Mouse (Mus musculus): ENCODE results near the gene Tmem9b.
A peak's percentile ranks its signal among the peaks of the same experiment; 100 is the strongest.

Tmem9b gene

DNA sequence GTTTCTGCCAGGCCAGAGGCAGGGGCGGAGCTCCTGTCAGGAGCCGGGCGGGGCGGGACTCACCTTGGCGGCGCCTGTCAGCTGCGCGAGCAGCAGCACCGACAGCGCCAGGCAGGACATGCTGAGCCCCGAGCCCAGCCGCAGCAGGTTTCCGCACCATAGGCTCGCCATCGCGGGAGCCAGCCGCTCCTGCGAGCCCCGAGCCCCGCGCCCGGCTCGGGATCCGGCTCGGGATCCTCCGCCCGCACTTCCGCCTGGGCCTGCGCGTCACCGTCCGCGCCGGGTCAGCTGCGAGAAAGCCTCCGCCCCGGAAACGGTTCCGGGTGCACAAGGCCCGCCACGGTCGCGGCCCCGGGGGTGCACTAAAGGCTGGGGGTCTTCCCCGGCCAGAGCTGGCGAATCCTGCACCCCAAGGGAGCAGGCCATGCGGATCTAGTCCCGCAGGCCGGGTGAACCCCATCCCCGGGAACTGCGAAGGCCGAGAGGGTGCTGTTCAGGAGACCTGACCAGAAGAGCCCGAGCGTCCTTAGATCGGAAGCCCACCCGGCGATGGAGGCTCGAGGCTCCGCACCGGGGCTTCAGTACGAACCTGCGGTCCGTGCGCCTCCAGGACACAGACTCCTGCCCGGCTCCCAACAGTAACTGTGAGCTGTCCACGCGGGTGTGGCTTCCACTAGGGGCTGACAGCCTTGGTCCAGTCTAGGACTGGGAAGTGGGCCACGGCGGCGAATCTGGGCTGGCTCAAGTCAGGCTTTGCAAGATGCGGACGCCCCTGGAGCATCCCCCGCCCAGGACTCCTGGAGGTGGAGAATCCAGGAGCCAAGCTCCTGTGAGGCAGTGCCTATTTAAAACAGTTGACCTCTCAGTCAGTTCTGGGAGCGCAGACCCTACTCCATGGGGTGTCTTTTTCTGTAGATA is at the start of gene Tmem9b:
Gene Tmem9b (minus strand): TSS at position 868 of the 918 bp plus-strand sequence.
- DNase-seq (ENCODE audit: low spot score) = peak; percentile 81

DNA sequence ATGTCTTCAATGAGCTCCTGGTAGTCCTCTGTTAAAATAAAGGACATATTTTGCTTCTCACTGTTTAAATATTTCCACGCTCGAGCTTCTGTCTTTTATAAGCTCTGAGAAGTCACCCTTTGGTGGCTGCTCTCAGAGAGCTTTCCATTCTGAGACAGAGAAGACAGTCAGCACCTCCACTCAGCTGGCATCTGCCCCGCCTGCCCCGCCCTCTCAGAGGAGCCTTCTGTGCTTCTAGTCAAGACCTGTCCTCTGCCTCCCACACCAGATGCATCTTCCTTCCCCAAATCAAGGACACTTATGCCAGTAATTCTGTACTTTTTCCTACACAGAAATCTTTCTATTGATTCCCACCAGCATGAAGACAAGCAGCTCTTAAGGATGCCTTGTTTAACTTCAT is 48.0 kb upstream of the Tmem9b start:
- DNase-seq (ENCODE audit: low spot score) = no peak

DNA sequence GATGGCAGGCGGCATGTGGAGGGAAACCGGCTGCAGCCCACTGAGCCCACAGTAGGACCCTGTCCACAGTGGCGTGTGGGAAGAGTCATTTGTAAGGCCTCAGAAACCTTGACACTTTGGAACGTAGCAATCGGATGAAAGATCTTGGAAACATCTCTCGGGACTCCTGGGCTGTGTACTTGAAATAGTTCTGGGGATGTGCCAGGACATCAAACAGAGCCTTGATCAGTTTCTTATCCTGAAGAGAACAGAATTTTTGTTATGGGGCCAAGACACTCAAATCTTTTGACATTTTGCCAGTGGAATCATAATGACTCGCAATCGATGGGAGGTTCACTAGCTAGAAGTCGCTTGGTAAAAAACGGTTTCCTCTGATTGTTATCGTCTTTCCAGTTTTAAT is 46.5 kb upstream of the Tmem9b start:
- no peak for DNase-seq (ENCODE audit: low spot score)

DNA sequence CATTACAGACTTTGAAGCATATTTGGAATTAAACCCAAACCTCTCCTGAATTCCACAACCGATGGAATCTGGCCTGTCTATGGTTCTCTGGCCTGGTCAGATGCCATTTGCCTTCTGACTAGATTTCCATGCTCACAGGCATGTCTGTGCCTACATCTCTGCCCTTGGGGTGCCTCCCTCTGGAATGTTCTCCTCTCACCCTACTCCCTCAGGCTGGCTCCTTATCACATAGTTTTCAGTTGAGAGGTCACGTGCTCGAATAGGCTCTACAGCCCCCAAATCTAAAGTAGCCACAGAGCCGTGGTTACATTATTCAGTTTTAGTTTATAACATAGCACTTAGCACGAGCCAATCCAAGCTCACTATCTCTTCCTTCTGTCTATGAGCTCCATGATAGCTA is 42.9 kb upstream of the Tmem9b start:
- DNase-seq (ENCODE audit: low spot score) = no peak

DNA sequence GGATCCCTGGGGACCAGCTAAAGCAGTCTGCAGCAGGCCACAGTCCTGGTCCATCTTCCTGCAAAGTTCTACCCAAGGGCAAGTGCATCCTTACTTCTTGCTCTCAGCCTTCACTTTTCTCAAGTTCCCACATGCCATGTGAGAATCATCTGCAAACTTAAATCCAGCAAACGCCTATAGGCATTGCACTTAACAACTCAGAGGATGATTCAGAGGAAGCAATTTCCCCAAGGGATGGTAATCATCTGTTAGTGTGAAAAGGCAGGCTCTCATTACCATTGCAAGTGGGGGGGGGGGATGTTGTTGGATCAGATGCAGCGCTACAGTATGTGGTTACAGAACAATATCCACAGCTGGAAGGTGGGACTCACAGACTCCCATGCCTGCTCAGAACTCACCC is 41.9 kb upstream of the Tmem9b start:
- DNase-seq (ENCODE audit: low spot score) = no peak

DNA sequence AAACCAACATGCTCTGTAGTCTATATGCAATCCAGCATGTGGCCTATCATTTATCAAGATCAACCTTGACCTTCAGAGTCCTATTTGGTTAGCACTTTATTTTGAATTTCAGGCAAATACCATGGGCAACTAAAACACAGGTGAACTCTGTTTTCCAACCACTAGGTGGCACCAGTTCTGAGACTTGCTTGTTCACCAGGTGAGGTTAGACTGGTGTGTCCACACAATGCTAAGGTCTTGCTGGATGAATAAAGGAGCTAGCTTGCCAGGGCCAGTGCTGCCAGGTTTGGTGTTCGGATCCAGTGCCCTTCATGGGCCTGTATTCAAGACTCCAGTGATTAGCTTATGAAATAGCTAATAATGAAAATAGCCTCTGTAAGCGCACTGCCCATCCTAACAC is 40.1 kb upstream of the Tmem9b start:
- peak; percentile 79 for DNase-seq (ENCODE audit: low spot score)

DNA sequence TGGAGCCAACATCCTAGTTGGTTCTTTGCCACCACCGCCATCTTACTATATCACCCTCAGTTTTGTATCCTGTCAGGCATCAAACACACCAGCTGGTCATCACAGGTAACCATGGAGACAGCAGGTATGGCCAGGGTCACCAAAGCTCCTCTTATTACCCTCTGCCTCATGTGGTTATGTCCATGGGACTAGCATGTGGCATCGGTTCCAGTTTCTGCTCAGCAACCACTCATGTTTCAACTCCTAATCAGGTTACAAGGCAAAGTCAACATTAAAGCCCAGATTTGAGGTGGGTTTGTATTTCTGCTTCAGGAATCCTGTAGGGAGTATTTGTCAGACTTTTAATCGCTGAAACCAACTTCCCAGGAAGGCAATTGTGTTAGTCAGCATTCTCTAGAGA is 38.1 kb upstream of the Tmem9b start:
- no peak for DNase-seq (ENCODE audit: low spot score)

DNA sequence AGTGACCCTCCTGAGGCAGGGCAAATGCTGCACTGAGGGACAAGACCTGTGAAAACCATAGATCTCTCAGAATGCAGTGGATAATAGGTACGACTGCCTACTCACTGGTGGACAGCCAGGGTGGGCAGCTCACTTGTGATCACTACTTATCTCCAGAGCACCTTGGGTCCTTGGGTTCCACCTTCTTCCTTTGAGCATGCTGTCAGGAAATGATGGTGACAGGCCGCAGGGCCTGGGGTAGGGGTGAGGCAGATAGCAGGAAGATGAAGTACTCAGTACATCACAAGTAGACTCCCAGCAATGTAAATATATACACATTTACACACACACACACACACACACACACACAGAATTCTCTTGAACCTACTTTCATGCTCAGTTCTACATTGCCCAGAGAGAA is 35.2 kb upstream of the Tmem9b start:
- no peak for DNase-seq (ENCODE audit: low spot score)

DNA sequence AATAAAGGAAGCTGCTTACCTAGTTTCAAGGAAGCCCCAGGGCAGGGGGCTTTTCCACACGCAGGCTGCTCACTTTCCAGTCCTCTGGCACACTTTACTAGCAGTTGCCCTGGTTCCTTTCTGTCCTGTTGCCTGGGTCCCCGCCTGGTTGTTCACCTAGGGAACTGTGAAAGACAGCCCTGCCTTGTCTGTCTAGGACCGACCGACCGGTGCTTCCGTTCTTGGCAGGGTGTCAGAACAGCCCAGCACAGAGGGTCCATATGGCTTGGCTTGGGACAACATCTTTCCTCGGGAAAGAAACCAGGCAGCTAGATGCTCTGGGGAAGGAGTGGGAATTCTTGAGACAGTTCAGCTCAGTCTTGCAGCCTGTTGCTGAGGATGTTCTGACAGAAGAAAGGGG is 30.6 kb upstream of the Tmem9b start:
- DNase-seq (ENCODE audit: low spot score) = no peak

DNA sequence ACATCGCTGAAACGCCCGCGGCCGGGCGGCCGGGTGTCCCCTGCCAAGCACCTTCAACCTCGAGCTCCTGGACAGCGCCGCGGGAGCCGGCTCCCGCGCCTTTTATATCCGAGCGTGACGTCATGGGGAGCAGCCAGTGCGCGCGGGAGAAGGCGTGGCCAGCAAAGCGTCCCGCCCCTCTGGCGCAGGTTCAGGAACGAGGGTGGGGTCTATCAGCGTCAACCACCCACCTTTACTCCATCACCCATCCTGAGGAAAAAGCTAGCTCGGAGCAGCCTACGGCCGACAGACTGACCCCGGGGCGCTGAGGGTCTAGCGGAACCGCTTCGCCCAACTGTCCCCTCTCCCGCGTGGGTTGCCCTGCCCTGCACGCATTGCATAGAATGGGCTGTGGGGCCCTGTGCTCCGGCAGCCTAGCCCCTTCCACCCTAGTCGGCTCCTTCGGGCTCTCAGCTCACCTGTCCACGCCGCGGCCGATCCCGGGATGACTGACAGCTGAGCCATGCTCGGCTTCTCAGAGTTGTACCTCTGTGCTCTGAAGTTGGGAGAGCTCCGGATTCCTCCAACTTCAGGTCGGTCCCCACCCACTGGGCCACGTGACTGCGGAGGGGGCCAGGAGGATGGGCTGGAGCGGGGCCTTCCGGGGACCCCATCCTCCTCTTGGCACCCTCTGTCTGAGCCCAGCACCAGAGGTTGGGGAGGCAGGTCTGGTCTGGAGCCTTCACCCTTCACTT is 29.0 kb upstream of the Tmem9b start, which contains the start of gene Nrip3:
Gene Nrip3 (minus strand): TSS at position 556 of the 734 bp plus-strand sequence.
- DNase-seq (ENCODE audit: low spot score) = peak; percentile 84

DNA sequence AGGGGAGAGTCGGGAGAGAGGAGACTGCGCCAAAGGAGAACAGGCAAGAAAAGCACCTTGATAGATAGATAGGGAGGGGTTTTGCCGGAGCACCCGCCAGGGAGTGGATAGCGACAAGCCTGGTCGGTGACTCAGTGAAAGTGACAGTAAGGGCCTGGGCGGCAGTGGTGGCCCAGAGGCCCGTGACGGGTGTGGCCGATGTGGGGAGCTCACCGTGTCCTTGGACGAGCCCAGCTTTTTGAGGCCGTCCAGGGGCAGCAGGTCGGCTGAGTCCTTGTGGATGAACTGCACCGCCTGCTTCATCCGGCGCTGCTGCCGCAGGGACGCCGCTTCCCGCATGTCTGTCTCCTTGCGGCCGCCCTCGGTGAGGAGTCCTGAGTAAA is 28.4 kb upstream of the Tmem9b start:
- DNase-seq (ENCODE audit: low spot score) = no peak

DNA sequence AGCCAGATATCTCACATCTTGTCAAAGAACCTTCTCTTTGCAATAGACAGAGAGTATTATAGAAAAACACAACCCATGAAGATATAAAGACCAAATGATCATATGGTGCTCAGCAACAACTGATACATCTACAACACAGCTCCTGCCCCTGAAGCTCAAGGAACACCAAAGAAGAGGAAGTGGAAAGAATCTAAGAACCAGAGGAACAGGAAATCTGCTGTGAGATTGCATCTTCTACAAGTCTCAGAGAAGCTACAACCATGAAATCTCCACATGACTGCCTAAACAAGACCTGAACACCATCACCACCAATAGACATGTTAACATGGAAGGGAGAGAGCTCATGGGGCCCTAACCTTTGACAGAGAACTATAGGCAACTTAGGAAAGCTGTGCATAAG is 19.6 kb upstream of the Tmem9b start:
- no peak for DNase-seq (ENCODE audit: low spot score)

DNA sequence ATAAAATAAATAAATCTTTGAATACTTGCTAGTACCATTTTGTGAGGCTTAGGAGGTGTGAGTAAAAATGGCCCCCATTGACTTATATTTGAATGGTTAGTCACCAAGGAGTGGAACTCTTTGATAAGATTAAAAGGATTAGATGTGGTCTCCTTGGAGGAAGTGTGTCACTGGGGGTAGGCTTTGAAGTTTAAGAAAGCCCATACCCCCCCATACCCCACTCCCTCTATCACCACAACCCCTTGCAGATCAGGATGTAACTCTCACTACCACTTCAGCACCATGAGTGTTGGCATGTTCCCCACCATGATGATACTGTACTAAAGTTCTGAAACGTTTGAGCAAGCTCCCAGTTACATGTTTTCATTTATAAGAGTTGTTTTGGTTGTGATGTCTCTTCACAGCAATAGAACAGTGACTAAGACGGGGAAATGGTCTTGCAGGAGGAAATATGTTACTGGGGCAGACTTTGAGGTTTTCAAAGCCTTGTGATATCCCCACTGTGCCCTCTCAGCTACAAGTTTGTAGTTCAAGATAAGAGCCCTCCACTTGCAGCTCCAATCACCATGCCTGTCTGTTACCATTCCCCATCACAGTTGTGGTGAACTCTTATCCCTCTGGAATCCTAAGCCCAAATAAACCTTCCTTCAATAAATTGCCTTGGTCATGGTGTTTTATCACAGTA is 16.2 kb upstream of the Tmem9b start:
- DNase-seq (ENCODE audit: low spot score) = no peak

DNA sequence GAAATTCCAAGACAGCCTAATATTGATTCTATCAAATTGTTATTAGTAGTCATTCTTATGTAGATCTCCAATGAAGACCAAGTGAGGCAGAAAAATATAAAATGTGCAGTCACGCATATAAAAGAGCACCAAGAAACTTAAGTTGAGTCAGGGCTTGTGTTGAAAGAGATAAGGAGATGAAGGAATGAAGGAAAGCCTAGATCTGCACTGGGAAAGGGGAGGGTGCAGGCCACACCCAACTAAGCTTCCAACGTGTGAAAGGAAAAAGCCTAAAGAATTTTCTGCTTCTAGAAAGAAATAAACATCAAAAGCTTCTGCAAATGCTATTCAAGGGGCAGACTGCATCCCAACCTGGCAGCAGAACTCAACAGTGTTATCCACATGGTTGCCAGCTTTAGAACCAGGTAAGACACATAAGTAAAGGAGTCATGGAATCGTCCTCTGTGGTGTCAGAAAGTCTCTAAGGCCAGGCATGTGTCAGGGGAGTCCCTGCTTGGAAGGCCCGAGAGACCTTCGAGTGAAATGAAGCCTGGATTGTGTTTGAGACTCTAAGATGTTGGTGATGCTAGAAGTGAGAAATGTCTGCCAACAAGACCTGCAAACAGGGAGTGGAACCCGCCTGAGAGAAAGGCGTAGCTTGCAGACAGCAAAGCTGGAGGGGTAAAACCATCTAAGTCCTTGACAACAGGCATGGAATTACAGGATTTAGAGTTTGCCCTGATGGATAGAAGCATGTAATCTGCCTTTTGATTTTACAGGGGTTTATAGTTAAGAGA is 15.1 kb upstream of the Tmem9b start:
- no peak for DNase-seq (ENCODE audit: low spot score)

DNA sequence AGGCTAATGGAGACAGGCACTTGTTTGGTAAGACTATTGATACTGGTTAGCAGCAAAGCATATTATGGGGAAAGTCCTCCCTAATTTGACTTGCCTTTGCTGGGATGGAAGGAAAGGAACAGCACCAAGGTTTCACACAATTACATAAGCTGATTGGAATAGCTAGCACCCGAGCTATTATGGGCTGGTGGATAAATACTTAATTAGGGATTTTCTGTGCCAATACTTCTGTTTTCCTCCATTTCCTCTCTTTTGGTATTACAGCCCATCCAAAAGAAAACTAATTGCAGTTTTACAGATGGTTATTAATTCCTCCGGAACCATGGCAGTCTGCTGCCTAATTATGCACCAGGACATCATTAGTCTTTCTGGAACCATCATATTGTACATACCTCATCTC is 11.3 kb upstream of the Tmem9b start:
- no peak for DNase-seq (ENCODE audit: low spot score)

DNA sequence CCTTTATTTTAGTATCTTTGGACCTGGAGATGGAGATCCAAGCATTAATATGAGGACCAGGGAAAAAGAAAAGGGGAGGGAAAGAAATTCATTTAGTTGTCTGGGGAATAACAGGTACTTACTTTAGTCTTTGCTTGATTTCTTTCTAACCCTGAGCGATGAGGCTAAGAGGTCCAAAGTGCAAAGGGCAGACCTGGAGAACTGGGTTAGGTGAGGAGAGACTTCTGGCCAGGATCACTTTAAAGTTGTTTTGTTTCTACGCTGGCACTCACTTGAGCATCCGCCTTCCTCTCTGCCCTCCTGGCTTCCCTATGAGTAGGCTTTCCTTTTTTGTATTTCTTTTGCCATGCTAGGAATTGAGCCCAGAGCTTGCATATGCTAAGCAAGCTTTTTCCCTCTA is 3.6 kb upstream of the Tmem9b start:
- no peak for DNase-seq (ENCODE audit: low spot score)

DNA sequence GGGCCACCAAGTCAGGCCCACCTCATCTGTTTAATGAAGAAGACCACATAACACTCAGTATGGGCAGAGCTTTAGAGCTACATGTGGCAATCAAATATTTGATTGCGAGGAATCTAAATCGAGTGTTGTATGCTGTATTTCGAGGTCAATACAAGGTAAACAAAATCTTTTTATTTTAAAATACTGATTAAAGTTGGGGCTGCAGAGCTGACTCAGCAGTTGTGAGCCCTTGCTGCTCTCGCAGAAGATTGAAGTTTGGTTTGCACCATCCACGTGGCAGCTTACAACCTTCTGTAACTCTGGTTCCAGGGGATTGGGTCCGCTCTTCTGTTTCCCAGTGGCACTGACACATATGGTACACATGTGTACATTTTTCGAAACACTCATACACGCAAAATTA is 1.4 kb upstream of the Tmem9b start:
- no peak for DNase-seq (ENCODE audit: low spot score)

DNA sequence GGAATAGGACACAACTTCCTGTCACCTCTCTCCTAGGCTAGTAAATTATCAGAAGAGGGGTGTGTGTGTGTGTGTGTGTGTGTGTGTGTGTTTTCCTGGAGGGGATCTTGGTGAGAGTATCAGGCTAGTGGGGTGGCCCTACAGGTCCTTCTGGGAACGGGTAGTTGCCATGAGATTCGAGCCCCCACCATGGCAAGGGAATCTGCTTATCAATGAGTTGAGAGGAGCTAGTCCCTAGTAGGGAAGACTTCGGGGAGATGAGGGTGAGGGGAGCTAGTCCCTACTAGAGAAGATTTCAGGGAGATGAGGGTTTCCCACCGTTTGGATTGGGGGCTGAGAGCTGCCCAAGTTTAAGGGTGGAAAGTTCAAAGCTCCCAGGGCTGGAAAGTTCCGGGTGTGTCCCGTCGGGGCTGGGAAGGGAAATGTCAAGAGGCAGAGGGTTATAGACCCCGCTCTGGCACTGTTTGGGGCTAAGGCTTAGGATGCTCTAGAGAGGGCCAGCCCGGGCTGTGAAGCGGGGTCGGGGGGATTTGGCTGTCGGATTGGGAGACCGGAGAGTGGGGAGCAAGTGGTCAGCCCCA is 1.2 kb downstream of the Tmem9b start:
- no peak for DNase-seq (ENCODE audit: low spot score)

DNA sequence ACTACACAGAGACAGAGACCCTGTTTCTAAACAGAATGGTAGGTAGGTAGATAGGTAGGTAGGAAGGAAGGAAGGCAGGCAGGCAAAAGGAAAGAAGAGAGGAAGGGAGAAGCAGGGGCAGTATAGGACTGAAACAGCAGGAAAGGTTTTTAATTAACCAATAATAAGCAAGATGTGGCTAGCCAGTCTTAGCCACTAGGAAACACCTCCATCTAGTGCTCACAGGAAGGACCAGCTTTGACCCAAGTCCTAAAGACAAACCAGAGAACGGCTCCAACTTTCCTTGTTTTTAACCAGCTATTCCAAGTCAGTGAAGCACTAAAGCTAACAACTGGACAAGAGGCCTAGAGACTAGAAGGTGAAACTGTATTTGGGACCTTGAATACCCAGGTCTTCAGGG is 4.9 kb downstream of the Tmem9b start:
- DNase-seq (ENCODE audit: low spot score) = no peak

DNA sequence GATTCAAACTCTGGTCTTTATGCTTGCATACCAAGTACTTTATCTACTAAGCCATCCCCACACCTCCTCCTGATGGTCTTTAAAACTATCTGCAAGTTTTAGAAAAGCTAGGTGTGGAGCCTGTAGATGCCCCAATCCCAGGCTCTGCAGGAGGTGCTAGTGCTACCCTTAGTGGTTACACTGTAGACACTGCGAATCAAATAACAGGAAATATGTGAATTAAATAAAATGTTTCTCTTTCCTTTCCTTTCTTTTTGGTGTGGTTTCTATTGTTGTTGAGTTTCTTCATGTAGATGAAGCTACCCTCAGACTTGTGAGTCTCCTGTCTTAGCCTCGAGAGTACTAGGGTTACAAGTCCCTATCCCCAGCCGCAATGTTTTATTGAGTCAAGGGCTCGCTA is 11.0 kb downstream of the Tmem9b start:
- no peak for DNase-seq (ENCODE audit: low spot score)

DNA sequence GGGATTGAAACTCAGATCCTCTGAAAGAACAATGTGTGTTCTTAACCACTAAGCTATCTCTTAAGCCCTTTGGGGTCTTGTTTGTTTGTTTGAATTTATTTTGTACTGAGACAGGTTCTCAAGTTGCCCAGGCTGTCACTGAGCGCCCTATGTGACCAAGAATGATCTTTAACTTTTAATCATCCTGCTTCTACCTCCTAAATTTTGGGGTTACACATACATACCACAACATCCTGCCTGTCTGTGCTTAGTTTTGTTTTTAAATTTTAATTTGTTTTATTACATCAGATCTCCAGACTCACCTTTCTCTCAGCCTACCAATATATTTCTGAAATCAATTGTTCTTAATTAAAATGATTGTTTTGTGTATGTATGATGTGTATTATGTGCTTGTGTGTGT is 11.6 kb downstream of the Tmem9b start:
- no peak for DNase-seq (ENCODE audit: low spot score)
